Mouse (Mus musculus) G1E (cell line): ENCODE results near the gene Insm1.

Source experiments
- CTCF ChIP-seq: IDR thresholded peaks from 2 replicates; pipeline ENCODE4 v1.5.1; 2012; ENCODE audit warnings: low read depth, low read length, inconsistent platforms, mixed read lengths
- GATA1 ChIP-seq: IDR thresholded peaks from 2 replicates; pipeline ENCODE4 v1.6.1; 2012; ENCODE audit warnings: borderline replicate concordance, low read length, inconsistent platforms, mixed read lengths
- TAL1 ChIP-seq: conservative IDR thresholded peaks from 2 replicates; pipeline ENCODE4 v1.6.1; 2012; ENCODE audit warnings: low read depth, low read length, inconsistent platforms, mixed read lengths

DNA sequence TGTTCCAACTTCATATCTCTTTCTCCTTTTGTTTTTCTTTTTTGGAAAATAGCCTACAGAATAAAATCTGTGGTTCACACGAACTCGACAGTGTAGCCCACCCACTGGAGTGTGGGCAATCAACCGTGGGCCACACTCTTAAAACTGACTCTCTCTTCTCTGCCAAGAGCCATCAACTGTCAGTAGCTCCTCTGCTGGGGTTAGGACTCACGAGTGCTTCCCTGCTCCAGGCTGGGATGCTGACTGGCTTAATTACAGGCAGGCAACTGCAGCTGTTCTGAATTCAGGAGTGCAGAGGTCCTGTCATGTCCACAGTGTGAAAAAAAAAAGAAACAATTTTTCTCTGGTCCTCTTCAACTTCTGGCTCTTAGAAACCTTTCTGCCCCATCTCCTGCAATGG lies 49.6 kb upstream of the Insm1 start:
- TF ChIP-seq CTCF (no peak), GATA1 (no peak), TAL1 (no peak)
